ENCODE assay signal across 8 mouse cellular contexts in the genomic region with DNA sequence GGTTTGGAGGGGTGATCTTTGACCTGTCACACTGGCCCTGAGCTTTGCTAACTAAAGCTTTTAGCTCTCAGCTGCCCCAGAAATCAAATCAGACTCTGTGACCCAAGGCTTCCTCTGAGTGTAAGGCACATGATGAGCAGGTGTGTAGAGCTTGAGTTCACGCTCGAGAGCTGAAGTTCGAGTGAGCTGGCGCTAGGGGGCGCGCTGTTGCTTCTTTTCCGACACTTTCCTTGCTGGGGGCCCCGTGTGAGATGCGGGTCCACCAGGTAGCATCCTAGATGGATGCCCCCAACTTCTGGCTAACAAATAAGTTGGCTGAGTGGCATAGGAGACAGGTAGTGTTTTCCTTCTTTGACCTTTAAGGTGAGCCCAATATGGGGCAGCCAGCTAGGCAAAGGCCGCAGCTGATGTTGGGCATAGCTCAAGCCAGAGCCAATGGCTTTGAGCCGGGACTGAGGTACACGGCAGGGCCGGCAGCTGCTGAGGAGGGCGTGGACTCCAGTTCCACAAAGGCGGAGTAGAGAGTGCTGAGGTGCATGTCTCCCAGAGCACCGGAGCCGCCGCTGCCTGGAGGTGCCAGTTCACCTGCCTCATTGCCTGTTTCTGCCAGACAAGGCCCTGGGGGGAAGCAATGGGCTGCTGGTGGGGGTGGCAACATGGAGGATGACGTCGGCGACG. TPM values are rescaled to one million over a fixed set of nuclear protein-coding genes. Genes with fewer than 3 reads are reported as not detected.
DNase-seq lines count a peak whose midpoint lies in the region; ATAC-seq and TF ChIP-seq lines count a peak whose summit lies in the region.
"Had no signal": no experiment of that assay in that cellular context is flagged by ENCODE, and none has a peak within 500 bp of the region (broad histone marks: within the 10 kb centered on the region; RNA-seq: fewer than 3 reads in every experiment).

No protein-coding gene starts in this region.

- DNase-seq in layer of hippocampus, adult 2 months (ENCODE audit: low spot score in 2 of 2), result peak in 1 of 2 experiments; percentile 52
- DNase-seq in layer of hippocampus, adult 11-12 months (ENCODE audit: low spot score), result no peak
- DNase-seq in ES-E14 (ENCODE audit: low read depth, low spot score), result peak; percentile 72
- DNase-seq in thymus, adult 2 months, result peak; percentile 51
- DNase-seq in heart, postnatal 14 days, result no peak

- in situ Hi-C loops in ES-E14 (cut with MboI; ENCODE audit: low sequenced_read_pairs in 2 of 2, unreplicated experiment in 2 of 2), result no loop called here

- ATAC-seq in limb, embryonic 13.5 days (ENCODE audit: low FRiP score, low read depth), result 0 out of 2 replicates have a peak, but pooled peaks have one; percentile 37

- TF ChIP-seq POLR2A in bone marrow macrophage, adult 2 months (IDR thresholded peaks at IDR 0.05; ENCODE audit: borderline replicate concordance, low read depth, low read length), result no peak
- no peak for TF ChIP-seq POLR2A in thymus, adult 2 months (IDR thresholded peaks at IDR 0.05; ENCODE audit: control insufficient read depth, extremely low read depth, insufficient read depth, low read length, poor library complexity)

- WGBS in limb, embryonic 13.5 days, result 16% methylated on average over 22 of the region's 22 CpGs
- WGBS in thymus, adult 2 months, result 54% methylated on average over 22 of the region's 22 CpGs

- no peaks in the 10 kb centered on the region for H3K36me3 ChIP-seq in ES-E14 (ENCODE audit: control insufficient read depth, insufficient read depth, low read length, poor library complexity, severe bottlenecking)
- H3K36me3 ChIP-seq in limb, embryonic 13.5 days, result no peaks in the 10 kb centered on the region
- H3K36me3 ChIP-seq in thymus, adult 2 months (ENCODE audit: control insufficient read depth, insufficient read depth, low read length), result no peaks in the 10 kb centered on the region

- H3K27me3 ChIP-seq in limb, embryonic 13.5 days, result no peaks in the 10 kb centered on the region
- no peaks in the 10 kb centered on the region for H3K27me3 ChIP-seq in thymus, adult 2 months (ENCODE audit: control insufficient read depth, insufficient read depth, low read length)

- peak overlapping the region; percentile 26; the same call in 1 of the 2 replicates for H3K9ac ChIP-seq in ES-E14 (ENCODE audit: insufficient read depth, low read depth, low read length, poor library complexity, severe bottlenecking)
- H3K9ac ChIP-seq in limb, embryonic 13.5 days, result no peak overlapping the region

- intact Hi-C loops in heart, postnatal 14 days (cut with DNase I), result no loop called here

- no peaks in the 10 kb centered on the region for H3K9me3 ChIP-seq in ES-E14 (ENCODE audit: control insufficient read depth, insufficient read depth, low read depth, low read length)
- H3K9me3 ChIP-seq in limb, embryonic 13.5 days, result no peaks in the 10 kb centered on the region

- no peak overlapping the region for H3K4me3 ChIP-seq in layer of hippocampus, adult 2 months
- H3K4me3 ChIP-seq in ES-E14 (ENCODE audit: insufficient read depth in 1 of 2, low read depth in 1 of 2, low read length in 2 of 2, poor library complexity in 1 of 2, severe bottlenecking in 1 of 2), result peak overlapping the region; percentile 44 to 56
- H3K4me3 ChIP-seq in bone marrow macrophage, adult 2 months (ENCODE audit: insufficient read depth, low read length), result no peak overlapping the region
- H3K4me3 ChIP-seq in limb, embryonic 13.5 days, result no peak overlapping the region
- no peak overlapping the region for H3K4me3 ChIP-seq in thymus, adult 2 months (ENCODE audit: control insufficient read depth, insufficient read depth, low read length)

- no peak overlapping the region for H3K27ac ChIP-seq in layer of hippocampus, adult 2 months
- no peak overlapping the region for H3K27ac ChIP-seq in ES-E14 (ENCODE audit: insufficient read depth, low read depth, low read length, poor library complexity, severe bottlenecking)
- H3K27ac ChIP-seq in bone marrow macrophage, adult 2 months (ENCODE audit: insufficient read depth, low read depth, low read length), result no peak overlapping the region
- no peak overlapping the region for H3K27ac ChIP-seq in limb, embryonic 13.5 days
- no peak overlapping the region for H3K27ac ChIP-seq in thymus, adult 2 months (ENCODE audit: control insufficient read depth, insufficient read depth, low read length)

- H3K4me1 ChIP-seq in ES-E14 (ENCODE audit: control insufficient read depth in 2 of 2, insufficient read depth in 2 of 2, low read length in 2 of 2, poor library complexity in 1 of 2), result peaks cover 0 to 12% of the 10 kb centered on the region in 2 experiments; a peak in 1 of 4 replicates
- peaks cover 8% of the 10 kb centered on the region for H3K4me1 ChIP-seq in bone marrow macrophage, adult 2 months (ENCODE audit: control insufficient read depth, insufficient read depth, low read length)
- peaks cover 9% of the 10 kb centered on the region for H3K4me1 ChIP-seq in limb, embryonic 13.5 days
- H3K4me1 ChIP-seq in thymus, adult 2 months (replicated peaks; ENCODE audit: control insufficient read depth, insufficient read depth, low read length), result no peaks in the 10 kb centered on the region; the same call in 1 of the 2 replicates

- no peak overlapping the region for H3K4me2 ChIP-seq in limb, embryonic 13.5 days (replicated peaks)

- TF ChIP-seq CTCF in layer of hippocampus, adult 2 months (conservative IDR thresholded peaks at IDR 0.05), result peak; percentile 89
- TF ChIP-seq CTCF in bone marrow macrophage, adult 2 months (IDR thresholded peaks at IDR 0.05; ENCODE audit: low read depth, low read length), result peak; percentile 98
- peak; percentile 82 for TF ChIP-seq CTCF in thymus, adult 2 months (IDR thresholded peaks at IDR 0.05; ENCODE audit: borderline replicate concordance, control insufficient read depth, extremely low read depth, insufficient read depth, low read length, poor library complexity)

TF ChIP-seq in ES-E14, 5 proteins besides CTCF, POLR2A, EP300 and RAD21:
- TF ChIP-seq HCFC1 (IDR thresholded peaks at IDR 0.05; ENCODE audit: borderline replicate concordance, insufficient read depth, low read length) (no peak), MAFK (IDR thresholded peaks at IDR 0.05; ENCODE audit: insufficient read depth, low read depth, low read length) (no peak), ZC3H11A (IDR thresholded peaks at IDR 0.05; ENCODE audit: borderline replicate concordance, low read depth, low read length) (no peak), ZNF384 (IDR thresholded peaks at IDR 0.05; ENCODE audit: low read depth, low read length) (no peak), CHD2 (IDR thresholded peaks at IDR 0.05; ENCODE audit: low read depth, low read length) (no peak)
TF ChIP-seq in ES-E14: peak in this region for 0.

RNA-seq across cellular contexts. Expression of a gene that starts 15.2 kb away (rescaled TPM):
- total RNA-seq in layer of hippocampus, adult 2 months (2021), result 10 to 100 TPM; 27.8 to 33.9 TPM
- 22.2 and 24.5 TPM in 2 replicates for total RNA-seq in ES-E14 (2012; rRNA removed)
- 35.5 and 38.5 TPM in 2 replicates for polyA plus RNA-seq in bone marrow macrophage, adult 2 months (2012; ENCODE audit: insufficient read depth, insufficient read length, missing spikeins)
- polyA plus RNA-seq in limb, embryonic 13.5 days (2015; fragmentation: Nextera tagmentation; extraction: Ambion mirVana), result 70.1 and 74.7 TPM in 2 replicates
- polyA plus RNA-seq in thymus, adult 2 months (2012; rRNA removed), result 31.1 and 42.0 TPM in 2 replicates
- total RNA-seq in heart, postnatal 14 days (2021), result 1 to 10 TPM; 5.9 to 6.3 TPM

RNA-seq across cellular contexts. Expression of a gene that starts 27.9 kb away (rescaled TPM):
- total RNA-seq in layer of hippocampus, adult 2 months (2021), result not detected
- total RNA-seq in ES-E14 (2012; rRNA removed), result not detected in 2 replicates
- not detected in 2 replicates for polyA plus RNA-seq in bone marrow macrophage, adult 2 months (2012; ENCODE audit: insufficient read depth, insufficient read length, missing spikeins)
- 0.24 and 0.48 TPM in 2 replicates for polyA plus RNA-seq in limb, embryonic 13.5 days (2015; fragmentation: Nextera tagmentation; extraction: Ambion mirVana)
- polyA plus RNA-seq in thymus, adult 2 months (2012; rRNA removed), result 27.0 and 31.3 TPM in 2 replicates
- total RNA-seq in heart, postnatal 14 days (2021), result under 1 TPM in 1 of 2 experiments, not detected in 1; 0.24 TPM
- polyA plus RNA-seq: frontal cortex, adult 2 months had no signal

RNA-seq across cellular contexts. Expression of a gene that starts 30.3 kb away (rescaled TPM):
- total RNA-seq in layer of hippocampus, adult 2 months (2021), result 10 to 100 TPM; 58.2 to 59.9 TPM
- 45.7 and 78.9 TPM in 2 replicates for total RNA-seq in ES-E14 (2012; rRNA removed)
- polyA plus RNA-seq in bone marrow macrophage, adult 2 months (2012; ENCODE audit: insufficient read depth, insufficient read length, missing spikeins), result 80.8 and 85.9 TPM in 2 replicates
- polyA plus RNA-seq in limb, embryonic 13.5 days (2015; fragmentation: Nextera tagmentation; extraction: Ambion mirVana), result 88.5 and 88.9 TPM in 2 replicates
- 88.3 and 95.0 TPM in 2 replicates for polyA plus RNA-seq in thymus, adult 2 months (2012; rRNA removed)
- total RNA-seq in heart, postnatal 14 days (2021), result 10 to 100 TPM; 23.5 to 23.9 TPM

RNA-seq across cellular contexts. Expression of a gene that starts 35.7 kb away (rescaled TPM):
- 100 to 1,000 TPM; 853 to 900 TPM for total RNA-seq in layer of hippocampus, adult 2 months (2021)
- total RNA-seq in ES-E14 (2012; rRNA removed), result 5.0 and 9.8 TPM in 2 replicates
- polyA plus RNA-seq in bone marrow macrophage, adult 2 months (2012; ENCODE audit: insufficient read depth, insufficient read length, missing spikeins), result 21.9 and 31.0 TPM in 2 replicates
- polyA plus RNA-seq in limb, embryonic 13.5 days (2015; fragmentation: Nextera tagmentation; extraction: Ambion mirVana), result 6.5 and 6.6 TPM in 2 replicates
- polyA plus RNA-seq in thymus, adult 2 months (2012; rRNA removed), result 2.4 and 3.0 TPM in 2 replicates
- 1 to 10 TPM in 1 of 2 experiments, under 1 TPM in 1; 0.54 to 1.0 TPM for total RNA-seq in heart, postnatal 14 days (2021)

RNA-seq across cellular contexts. Expression of a gene that starts 57.1 kb away (rescaled TPM):
- total RNA-seq in layer of hippocampus, adult 2 months (2021), result 1 to 10 TPM; 8.3 to 8.5 TPM
- total RNA-seq in ES-E14 (2012; rRNA removed), result 58.2 and 96.2 TPM in 2 replicates
- polyA plus RNA-seq in bone marrow macrophage, adult 2 months (2012; ENCODE audit: insufficient read depth, insufficient read length, missing spikeins), result 19.3 and 28.1 TPM in 2 replicates
- polyA plus RNA-seq in limb, embryonic 13.5 days (2015; fragmentation: Nextera tagmentation; extraction: Ambion mirVana), result 39.6 and 45.8 TPM in 2 replicates
- 46.1 and 52.7 TPM in 2 replicates for polyA plus RNA-seq in thymus, adult 2 months (2012; rRNA removed)
- total RNA-seq in heart, postnatal 14 days (2021), result 1 to 10 TPM; 2.2 to 4.2 TPM

Comparison
In these comparisons a context has a peak if more than half of its experiments do, and no peak if none do; other contexts are left out.
1. DNase-seq: peak in ES-E14 (single experiment) and thymus, adult 2 months (single experiment); none in layer of hippocampus, adult 11-12 months (single experiment) and heart, postnatal 14 days (0 of 2).
2. H3K4me3 ChIP-seq: peak in ES-E14 (2 of 2); none in layer of hippocampus, adult 2 months (single experiment), bone marrow macrophage, adult 2 months (single experiment), limb, embryonic 13.5 days (single experiment) and thymus, adult 2 months (single experiment).
3. Peak in every context shown above with its lines, with median percentiles within 50 percentile points of each other: CTCF ChIP-seq.